Mouse (Mus musculus) adrenal gland (tissue): ENCODE data around the gene Ifit1bl1.

Source experiments
- intact Hi-C: fragments of 180-260 bp; cut with DNase I; formaldehyde crosslinking; loops from one replicate; pipeline ENCODE4 v1.15.1; 2025

Ifit1bl1 gene

DNA sequence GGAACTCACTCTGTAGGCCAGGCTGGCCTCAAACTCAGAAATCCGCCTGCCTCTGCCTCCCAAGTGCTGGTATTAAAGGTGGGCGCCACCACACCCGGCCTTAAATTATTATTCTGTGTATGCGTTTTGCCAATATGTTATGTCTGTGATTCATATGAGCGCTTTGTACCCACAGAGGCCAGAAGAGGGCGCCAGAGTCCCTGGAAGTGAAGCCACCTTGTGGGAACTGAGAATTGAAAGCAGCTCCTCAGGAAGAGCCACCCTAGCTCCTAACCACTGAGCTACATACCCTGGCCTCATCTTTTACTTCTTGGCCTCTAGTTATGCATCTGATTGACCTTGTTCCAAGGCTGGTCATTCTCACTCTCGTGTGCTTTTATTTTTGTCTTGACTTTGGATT lies 53.8 kb downstream of the Ifit1bl1 start:
- intact Hi-C loops: loop anchor here (5.0 kb wide), 1 partner anchor 211 kb away; no protein-coding TSS in a partner anchor

DNA sequence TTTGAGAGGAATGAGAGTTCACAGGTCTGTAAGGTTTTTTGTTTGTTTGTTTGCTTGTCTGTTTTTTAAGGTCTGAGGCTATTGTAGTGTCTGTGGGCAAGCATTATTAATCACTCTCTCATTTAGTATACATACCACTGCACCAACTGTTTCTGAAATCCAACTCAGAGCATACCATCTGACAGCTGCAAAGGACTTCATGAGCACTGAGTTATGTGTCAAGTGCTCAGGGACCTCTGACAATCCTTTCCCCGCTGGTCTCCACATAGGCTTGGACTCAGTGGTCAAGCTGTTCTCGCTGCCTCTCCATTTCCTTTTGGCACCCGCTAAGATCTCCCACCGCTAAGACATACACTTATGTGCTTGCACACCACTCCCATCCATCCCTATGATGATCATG lies 55.5 kb downstream of the Ifit1bl1 start:
- intact Hi-C loops: loop anchor here (5.0 kb wide), 1 partner anchor 209 kb away; no protein-coding TSS in a partner anchor
